Mouse (Mus musculus): Measurements from ENCODE around the gene Gstp2.
A peak's percentile ranks its signal among the peaks of the same experiment; 100 is the strongest.
"Not testable (repeated sequence)": the region's sequence is repeated elsewhere in the genome, so short reads cannot be mapped to it uniquely, and the experiment has no call there.

Gstp2 gene

GRCm38 (mm10) chr19:4046866-4047254, 1.0 kb upstream of the Gstp2 start:
- no peak for DNase-seq

GRCm38 (mm10) chr19:4044109-4044508, 1.7 kb downstream of the Gstp2 start:
- DNase-seq: not testable (repeated sequence)

- DNase-seq: no peak
Observed at GRCm38 (mm10) chr19:4042124-4042523, 3.7 kb downstream of the Gstp2 start.

GRCm38 (mm10) chr19:4041500-4041899, 4.3 kb downstream of the Gstp2 start:
- DNase-seq: not testable (repeated sequence)

- not testable (repeated sequence) for DNase-seq
Observed at GRCm38 (mm10) chr19:4040941-4041340, 4.9 kb downstream of the Gstp2 start.

GRCm38 (mm10) chr19:4037788-4038232, 8.0 kb downstream of the Gstp2 start, which contains the start of gene Gstp1:
Gene Gstp1, minus strand, starts transcription at chr19:4037985.
- DNase-seq: peak; percentile 81

- DNase-seq: not testable (repeated sequence)
Observed at GRCm38 (mm10) chr19:4037154-4037787, 8.6 kb downstream of the Gstp2 start.

GRCm38 (mm10) chr19:4036327-4037045, 9.3 kb downstream of the Gstp2 start:
- no peak for DNase-seq

- no peak for DNase-seq
Observed at GRCm38 (mm10) chr19:4033742-4034141, 12.1 kb downstream of the Gstp2 start.

GRCm38 (mm10) chr19:4033298-4033697, 12.5 kb downstream of the Gstp2 start:
- DNase-seq: no peak

- no peak for DNase-seq
Observed at GRCm38 (mm10) chr19:4032668-4033067, 13.2 kb downstream of the Gstp2 start.

- no peak for DNase-seq
Observed at GRCm38 (mm10) chr19:4027576-4027975, 18.2 kb downstream of the Gstp2 start.

- DNase-seq: no peak
Observed at GRCm38 (mm10) chr19:4023185-4023584, 22.6 kb downstream of the Gstp2 start.

- DNase-seq: peak; percentile 92
Observed at GRCm38 (mm10) chr19:4018743-4019583, 26.9 kb downstream of the Gstp2 start.

GRCm38 (mm10) chr19:4017921-4018587, 27.8 kb downstream of the Gstp2 start:
- peak; percentile 39 for DNase-seq

- no peak for DNase-seq
Observed at GRCm38 (mm10) chr19:4015635-4016034, 30.2 kb downstream of the Gstp2 start.

- peak; percentile 39 for DNase-seq
Observed at GRCm38 (mm10) chr19:4014802-4015201, 31.0 kb downstream of the Gstp2 start.

GRCm38 (mm10) chr19:4013066-4013465, 32.8 kb downstream of the Gstp2 start:
- no peak for DNase-seq

- DNase-seq: peak; percentile 99
Observed at GRCm38 (mm10) chr19:4012432-4013022, 33.3 kb downstream of the Gstp2 start, which contains the start of gene Ndufv1. Gene Ndufv1, minus strand, starts transcription at chr19:4012806.

GRCm38 (mm10) chr19:4011086-4011485, 34.7 kb downstream of the Gstp2 start:
- peak; percentile 30 for DNase-seq

GRCm38 (mm10) chr19:4005971-4006370, 39.9 kb downstream of the Gstp2 start:
- no peak for DNase-seq

GRCm38 (mm10) chr19:4005091-4005490, 40.7 kb downstream of the Gstp2 start:
- DNase-seq: no peak
